Mouse (Mus musculus): ENCODE measurements around the gene Gm26602. TPM values are rescaled to one million over a fixed set of nuclear protein-coding genes. Genes with fewer than 3 reads are reported as not detected.
A peak's percentile ranks its signal among the peaks of the same experiment; 100 is the strongest.

Gm26602 gene
- polyA plus RNA-seq, 1 experiment from 2014 or later: 5.3 TPM

DNA sequence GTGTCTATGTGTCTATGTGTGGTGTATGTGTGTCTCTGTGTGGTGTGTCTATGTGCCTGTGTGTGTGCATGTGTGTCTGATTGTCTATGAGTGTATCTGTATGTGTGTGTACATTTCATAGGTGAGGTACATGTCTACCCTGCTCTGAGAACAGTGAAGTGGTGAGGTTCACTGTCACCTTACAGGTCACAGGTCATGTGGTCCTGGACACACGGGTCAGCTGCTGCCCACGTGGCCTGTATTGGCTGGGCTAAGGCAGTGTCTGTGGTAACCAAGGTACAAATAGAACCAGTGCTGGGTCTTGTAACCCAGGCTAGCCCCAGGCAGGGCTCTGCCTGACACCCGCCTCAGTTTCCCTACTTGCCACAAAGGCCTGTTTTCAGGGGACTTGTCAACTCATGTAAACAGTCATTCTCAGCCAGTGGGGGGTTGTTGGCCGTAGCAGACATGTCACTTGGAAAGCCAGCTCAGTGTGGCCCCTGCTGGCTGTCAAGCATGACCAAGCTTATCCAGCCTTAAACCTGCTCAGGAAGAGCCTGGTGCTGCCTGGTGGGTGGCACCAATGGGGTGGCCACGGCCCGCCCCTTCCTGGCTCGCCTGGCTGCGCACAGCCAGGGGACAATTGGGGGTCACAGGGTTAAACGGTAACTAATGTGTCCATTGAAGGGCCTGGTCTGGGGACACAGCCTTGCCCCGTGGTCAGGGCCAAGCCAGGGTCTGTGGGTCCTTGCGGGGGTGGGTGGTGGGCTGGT lies 27.3 kb downstream of the Gm26602 start:
- no peak for ATAC-seq (ENCODE audit: insufficient number of reproducible peaks, insufficient read depth, low FRiP score, low read depth)
- no peak overlapping the region for H3K4me2 ChIP-seq (replicated peaks; ENCODE audit: low read depth, low read length)
- no peak overlapping the region for H3K27ac ChIP-seq (ENCODE audit: low read length)
- no peaks in the 10 kb centered on the region for H3K9me3 ChIP-seq (ENCODE audit: control insufficient read depth, low read depth, low read length)
- H3K36me3 ChIP-seq (ENCODE audit: control insufficient read depth, insufficient read depth, low read length): peaks cover 28% of the 10 kb centered on the region
- H3K4me1 ChIP-seq (ENCODE audit: control insufficient read depth, insufficient read depth, low read length): peaks cover 33% of the 10 kb centered on the region
- no peaks in the 10 kb centered on the region for H3K27me3 ChIP-seq (ENCODE audit: control insufficient read depth, insufficient read depth, low read length)
- 74% methylated on average over 11 of the region's 11 CpGs for WGBS
- no peak overlapping the region for H3K4me3 ChIP-seq (ENCODE audit: low read depth, low read length)
- H3K9ac ChIP-seq (replicated peaks; ENCODE audit: low read depth, low read length): no peak overlapping the region

DNA sequence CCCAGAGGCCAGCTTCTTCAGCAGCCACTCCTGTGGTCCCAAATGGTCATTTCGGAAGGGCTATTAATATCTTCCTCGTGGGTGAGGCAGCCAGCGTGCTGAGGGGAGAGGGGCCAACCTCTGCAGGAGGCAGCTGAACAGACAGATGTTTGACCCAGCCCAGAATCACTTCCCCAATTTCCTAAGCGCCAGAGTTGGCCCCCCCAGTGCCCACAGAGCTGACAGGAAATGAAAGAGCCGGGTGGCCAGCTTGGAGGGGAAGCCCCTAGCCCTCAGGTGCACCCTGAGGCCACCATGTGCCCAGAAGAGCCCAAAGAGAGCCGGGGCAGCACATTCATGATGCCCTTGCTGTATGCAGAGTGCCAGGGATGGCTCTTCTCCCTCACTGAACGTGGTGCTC lies 30.1 kb downstream of the Gm26602 start:
- no peak for ATAC-seq (ENCODE audit: insufficient number of reproducible peaks, insufficient read depth, low FRiP score, low read depth)
- Histone ChIP-seq H3K4me1 (ENCODE audit: control insufficient read depth, insufficient read depth, low read length) (peaks cover 23% of the 10 kb centered on the region), H3K27me3 (ENCODE audit: control insufficient read depth, insufficient read depth, low read length) (no peaks in the 10 kb centered on the region), H3K36me3 (ENCODE audit: control insufficient read depth, insufficient read depth, low read length) (peaks cover 22% of the 10 kb centered on the region), H3K9me3 (ENCODE audit: control insufficient read depth, low read depth, low read length) (no peaks in the 10 kb centered on the region), H3K27ac (ENCODE audit: low read length) (no peak overlapping the region), H3K9ac (replicated peaks; ENCODE audit: low read depth, low read length) (no peak overlapping the region), H3K4me2 (replicated peaks; ENCODE audit: low read depth, low read length) (no peak overlapping the region), H3K4me3 (ENCODE audit: low read depth, low read length) (no peak overlapping the region)
- 62% methylated on average over 7 of the region's 7 CpGs for WGBS

- no peak for ATAC-seq (ENCODE audit: insufficient number of reproducible peaks, insufficient read depth, low FRiP score, low read depth)
- Histone ChIP-seq H3K36me3 (ENCODE audit: control insufficient read depth, insufficient read depth, low read length) (peaks cover 15% of the 10 kb centered on the region), H3K4me3 (ENCODE audit: low read depth, low read length) (no peak overlapping the region), H3K4me1 (ENCODE audit: control insufficient read depth, insufficient read depth, low read length) (peaks cover 25% of the 10 kb centered on the region; the same call in 1 of the 2 replicates), H3K27me3 (ENCODE audit: control insufficient read depth, insufficient read depth, low read length) (no peaks in the 10 kb centered on the region), H3K9me3 (ENCODE audit: control insufficient read depth, low read depth, low read length) (no peaks in the 10 kb centered on the region), H3K9ac (replicated peaks; ENCODE audit: low read depth, low read length) (no peak overlapping the region), H3K4me2 (replicated peaks; ENCODE audit: low read depth, low read length) (no peak overlapping the region), H3K27ac (ENCODE audit: low read length) (peak overlapping the region; percentile 55)
- 69% methylated on average over 1 of the region's 1 CpGs for WGBS
Measured at GRCm38 (mm10) chr10:79942988-79943387, 32.3 kb downstream of the Gm26602 start.

GRCm38 (mm10) chr10:79943471-79943901 lies 32.8 kb downstream of the Gm26602 start:
- Histone ChIP-seq H3K36me3 (ENCODE audit: control insufficient read depth, insufficient read depth, low read length) (peaks cover 13% of the 10 kb centered on the region; the same call in 1 of the 2 replicates), H3K27me3 (ENCODE audit: control insufficient read depth, insufficient read depth, low read length) (no peaks in the 10 kb centered on the region), H3K9me3 (ENCODE audit: control insufficient read depth, low read depth, low read length) (no peaks in the 10 kb centered on the region), H3K4me1 (ENCODE audit: control insufficient read depth, insufficient read depth, low read length) (peaks cover 25% of the 10 kb centered on the region; the same call in 1 of the 2 replicates), H3K27ac (ENCODE audit: low read length) (peak overlapping the region; percentile 55; the same call in 1 of the 2 replicates), H3K4me2 (replicated peaks; ENCODE audit: low read depth, low read length) (no peak overlapping the region), H3K4me3 (ENCODE audit: low read depth, low read length) (no peak overlapping the region), H3K9ac (replicated peaks; ENCODE audit: low read depth, low read length) (no peak overlapping the region)
- peak; percentile 71 for ATAC-seq (ENCODE audit: insufficient number of reproducible peaks, insufficient read depth, low FRiP score, low read depth)
- 54% methylated on average over 9 of the region's 9 CpGs for WGBS

DNA sequence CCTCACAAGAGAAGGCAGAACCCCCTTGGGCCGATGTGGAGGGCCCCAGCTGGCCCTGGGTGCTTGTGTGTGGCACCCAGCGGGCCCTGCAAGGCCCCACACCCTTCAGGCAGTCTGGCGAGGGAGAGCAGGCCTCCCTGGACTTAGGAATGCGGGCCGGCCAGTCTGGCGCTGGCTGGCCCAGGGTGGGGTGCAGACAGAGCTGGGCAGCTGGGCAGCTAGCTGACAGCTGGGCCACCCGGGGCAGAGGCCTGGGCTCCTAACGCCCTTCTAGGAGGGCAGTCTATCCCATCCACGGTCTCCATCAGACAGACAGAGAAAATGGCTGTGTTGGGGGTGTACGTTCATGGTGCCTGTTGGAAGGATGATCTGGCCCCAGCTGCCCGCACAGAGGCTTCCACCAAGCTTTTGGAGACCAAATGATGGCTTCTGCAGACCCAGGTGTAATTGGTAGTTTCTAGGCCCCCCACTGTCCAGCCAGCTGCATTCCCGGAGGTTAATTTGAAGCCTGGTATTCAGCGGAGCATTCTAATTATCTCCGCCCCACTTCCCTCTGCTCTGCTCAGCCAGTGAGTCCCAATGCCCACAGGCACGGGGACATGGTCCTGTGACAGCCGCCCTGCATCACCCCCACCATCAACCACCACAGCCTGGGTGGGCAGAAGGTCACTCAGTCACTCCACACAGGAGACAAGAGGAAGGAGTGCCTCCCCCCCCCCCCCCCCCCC lies 35.0 kb downstream of the Gm26602 start:
- no peak overlapping the region for H3K9ac ChIP-seq (replicated peaks; ENCODE audit: low read depth, low read length)
- no peaks in the 10 kb centered on the region for H3K27me3 ChIP-seq (ENCODE audit: control insufficient read depth, insufficient read depth, low read length)
- ATAC-seq (ENCODE audit: insufficient number of reproducible peaks, insufficient read depth, low FRiP score, low read depth): peak; percentile 29
- H3K27ac ChIP-seq (ENCODE audit: low read length): peak overlapping the region; percentile 55
- H3K4me1 ChIP-seq (ENCODE audit: control insufficient read depth, insufficient read depth, low read length): peaks cover 25% of the 10 kb centered on the region; the same call in 1 of the 2 replicates
- no peaks in the 10 kb centered on the region for H3K9me3 ChIP-seq (ENCODE audit: control insufficient read depth, low read depth, low read length)
- peaks cover 31% of the 10 kb centered on the region for H3K36me3 ChIP-seq (ENCODE audit: control insufficient read depth, insufficient read depth, low read length)
- WGBS: 32% methylated on average over 16 of the region's 16 CpGs
- H3K4me2 ChIP-seq (replicated peaks; ENCODE audit: low read depth, low read length): peak overlapping the region; percentile 14; the same call in 1 of the 2 replicates
- no peak overlapping the region for H3K4me3 ChIP-seq (ENCODE audit: low read depth, low read length)

DNA sequence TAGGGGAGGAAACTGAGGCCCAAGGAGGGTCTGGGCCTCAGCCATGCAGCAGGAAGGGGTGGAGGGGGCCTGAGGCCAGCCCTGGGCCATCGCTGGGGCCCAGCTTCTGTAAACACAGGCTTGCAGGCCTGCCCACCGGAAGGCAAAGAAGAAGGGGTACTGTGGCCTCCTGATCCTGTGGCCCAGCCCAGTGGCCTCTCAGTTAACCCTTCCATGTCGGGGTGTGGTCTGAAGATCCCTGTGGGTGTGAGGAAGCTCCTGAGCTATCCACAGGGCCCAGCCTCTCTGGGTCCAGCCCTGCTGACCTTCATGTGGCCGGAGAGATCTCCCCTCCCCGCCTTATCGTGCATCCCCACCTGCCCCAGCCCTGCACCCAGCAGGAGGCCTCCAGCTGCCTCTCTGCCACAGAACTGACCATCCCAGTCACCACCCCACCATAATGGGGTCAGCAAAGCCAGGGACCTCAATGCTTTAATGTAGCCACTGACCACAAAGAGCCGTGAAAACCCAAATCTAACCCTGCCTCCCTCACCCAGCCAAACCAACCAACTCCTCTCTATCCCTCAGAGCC lies 36.2 kb downstream of the Gm26602 start:
- H3K27ac ChIP-seq (ENCODE audit: low read length): peak overlapping the region; percentile 55; the same call in 1 of the 2 replicates
- peaks cover 25% of the 10 kb centered on the region; the same call in 1 of the 2 replicates for H3K4me1 ChIP-seq (ENCODE audit: control insufficient read depth, insufficient read depth, low read length)
- 17% methylated on average over 7 of the region's 7 CpGs for WGBS
- H3K4me3 ChIP-seq (ENCODE audit: low read depth, low read length): no peak overlapping the region
- ATAC-seq (ENCODE audit: insufficient number of reproducible peaks, insufficient read depth, low FRiP score, low read depth): peak; percentile 43; the same call in 1 of the 2 replicates
- no peak overlapping the region for H3K9ac ChIP-seq (replicated peaks; ENCODE audit: low read depth, low read length)
- peak overlapping the region; percentile 11; the same call in 1 of the 2 replicates for H3K4me2 ChIP-seq (replicated peaks; ENCODE audit: low read depth, low read length)
- H3K36me3 ChIP-seq (ENCODE audit: control insufficient read depth, insufficient read depth, low read length): peaks cover 36% of the 10 kb centered on the region
- no peaks in the 10 kb centered on the region for H3K9me3 ChIP-seq (ENCODE audit: control insufficient read depth, low read depth, low read length)
- no peaks in the 10 kb centered on the region for H3K27me3 ChIP-seq (ENCODE audit: control insufficient read depth, insufficient read depth, low read length)

GRCm38 (mm10) chr10:79947502-79947901 lies 36.8 kb downstream of the Gm26602 start:
- Histone ChIP-seq H3K4me1 (ENCODE audit: control insufficient read depth, insufficient read depth, low read length) (peaks cover 25% of the 10 kb centered on the region; the same call in 1 of the 2 replicates), H3K36me3 (ENCODE audit: control insufficient read depth, insufficient read depth, low read length) (peaks cover 37% of the 10 kb centered on the region), H3K27me3 (ENCODE audit: control insufficient read depth, insufficient read depth, low read length) (no peaks in the 10 kb centered on the region), H3K9me3 (ENCODE audit: control insufficient read depth, low read depth, low read length) (no peaks in the 10 kb centered on the region), H3K27ac (ENCODE audit: low read length) (no peak overlapping the region), H3K4me2 (replicated peaks; ENCODE audit: low read depth, low read length) (no peak overlapping the region), H3K9ac (replicated peaks; ENCODE audit: low read depth, low read length) (no peak overlapping the region), H3K4me3 (ENCODE audit: low read depth, low read length) (no peak overlapping the region)
- WGBS: 42% methylated on average over 6 of the region's 6 CpGs
- ATAC-seq (ENCODE audit: insufficient number of reproducible peaks, insufficient read depth, low FRiP score, low read depth): no peak

GRCm38 (mm10) chr10:79949873-79950272 lies 39.2 kb downstream of the Gm26602 start:
- WGBS: 71% methylated on average over 4 of the region's 4 CpGs
- H3K9ac ChIP-seq (replicated peaks; ENCODE audit: low read depth, low read length): no peak overlapping the region
- no peak overlapping the region for H3K4me3 ChIP-seq (ENCODE audit: low read depth, low read length)
- peaks cover 22% of the 10 kb centered on the region; the same call in 1 of the 2 replicates for H3K4me1 ChIP-seq (ENCODE audit: control insufficient read depth, insufficient read depth, low read length)
- H3K9me3 ChIP-seq (ENCODE audit: control insufficient read depth, low read depth, low read length): no peaks in the 10 kb centered on the region
- no peaks in the 10 kb centered on the region for H3K27me3 ChIP-seq (ENCODE audit: control insufficient read depth, insufficient read depth, low read length)
- no peak overlapping the region for H3K4me2 ChIP-seq (replicated peaks; ENCODE audit: low read depth, low read length)
- H3K27ac ChIP-seq (ENCODE audit: low read length): no peak overlapping the region
- no peak for ATAC-seq (ENCODE audit: insufficient number of reproducible peaks, insufficient read depth, low FRiP score, low read depth)
- peaks cover 44% of the 10 kb centered on the region for H3K36me3 ChIP-seq (ENCODE audit: control insufficient read depth, insufficient read depth, low read length)

Measured in stomach, embryonic 14.5 days (tissue).